Mouse (Mus musculus): ENCODE data around the gene Fis1.

DNA sequence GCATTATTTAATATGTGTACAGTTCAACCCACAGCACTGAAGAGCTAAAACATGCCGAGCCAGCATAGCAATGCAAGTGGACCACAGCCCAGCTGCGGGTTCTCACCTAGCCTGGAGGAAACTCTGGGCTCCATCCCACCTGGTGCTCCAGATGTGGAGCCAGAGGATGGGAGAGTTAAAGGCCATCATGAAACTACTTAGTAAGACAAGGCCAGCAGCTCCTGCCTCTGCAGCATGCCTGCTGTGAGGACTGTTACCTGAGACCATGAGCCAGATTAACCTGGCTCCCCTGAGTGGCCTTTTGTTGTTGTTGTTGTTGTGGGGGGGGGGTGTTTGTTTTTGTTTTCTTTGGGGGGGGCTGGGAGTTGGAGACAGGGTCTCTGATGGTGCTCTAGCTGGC lies 9.7 kb upstream of the Fis1 start:
- TF ChIP-seq POLR2A (IDR thresholded peaks at IDR 0.05; ENCODE audit: insufficient read depth, low read depth, low read length) (no peak), CTCF (IDR thresholded peaks at IDR 0.05) (no peak), EP300 (IDR thresholded peaks at IDR 0.05; ENCODE audit: insufficient read depth, low read depth, low read length) (no peak)
